Mouse (Mus musculus) kidney, adult 2 months (tissue): ENCODE data around the gene Faf1.

Source experiments
- CTCF ChIP-seq: fragments of 200-500 bp; conservative IDR thresholded peaks from 2 replicates; pipeline ENCODE4 v1.5.1; 2011; ENCODE audit warnings: low read depth, mild to moderate bottlenecking, control low read depth, low read length, moderate library complexity, mixed read lengths; ENCODE audit not compliant: insufficient read depth, insufficient read length
- POLR2A ChIP-seq: fragments of 200-500 bp; IDR thresholded peaks from one replicate; pipeline ENCODE4 v1.6.1; 2011; ENCODE audit warnings: low read depth, low read length, control low read depth

- TF ChIP-seq CTCF: peak; percentile 23; the same call in 1 of the 2 replicates
- no peak for TF ChIP-seq POLR2A
Observed at GRCm38 (mm10) chr4:109703568-109703967, 27.2 kb downstream of the Faf1 start.
